Mouse (Mus musculus) forebrain, embryonic 11.5 days (tissue): ENCODE measurements at regions not wholly inside any gene's neighbourhood (a gene's known extent, or its start where the extent isn't known, plus 50 kb on each side); places are given as distances from the start of the nearest gene placed in this dataset.

Experiments used
- ATAC-seq: fragments of 200-750 bp; cut with Nextera tagmentation; replicated peaks from 2 replicates; pipeline ENCODE4 v1.8.0; 2017; ENCODE audit warnings: moderate TSS enrichment; ENCODE audit not compliant: low FRiP score
- DNase-seq: peaks from one replicate; pipeline ENCODE4 v3.0.0-alpha.2; 2017; ENCODE audit warnings: low spot score
- H3K27ac ChIP-seq: fragments of 300-500 bp; sonication (generic); 2 replicates; pipeline ENCODE4 v1.5.1; 2014; ENCODE audit warnings: low read depth, low read length
- H3K27me3 ChIP-seq: fragments of 300-500 bp; sonication (generic); 2 replicates; pipeline ENCODE4 v1.6.1; 2014; ENCODE audit warnings: mild to moderate bottlenecking, low read length, mixed read lengths; ENCODE audit not compliant: control insufficient read depth, insufficient read depth
- H3K36me3 ChIP-seq: fragments of 300-500 bp; sonication (generic); 2 replicates; pipeline ENCODE4 v1.6.1; 2014; ENCODE audit warnings: mild to moderate bottlenecking, low read length, moderate library complexity, mixed read lengths; ENCODE audit not compliant: control insufficient read depth, insufficient read depth
- H3K4me1 ChIP-seq: fragments of 300-500 bp; sonication (generic); replicated peaks from 2 replicates; pipeline ENCODE4 v1.6.1; 2014; ENCODE audit warnings: low read length, mixed read lengths; ENCODE audit not compliant: control insufficient read depth, insufficient read depth
- H3K4me2 ChIP-seq: fragments of 300-500 bp; sonication (generic); 2 replicates; pipeline ENCODE4 v1.6.1; 2014; ENCODE audit warnings: low read depth, mild to moderate bottlenecking, low read length, moderate library complexity, mixed read lengths; ENCODE audit not compliant: severe bottlenecking
- H3K4me3 ChIP-seq: fragments of 300-500 bp; sonication (generic); 2 replicates; pipeline ENCODE4 v1.5.1; 2014; ENCODE audit warnings: low read depth, low read length
- H3K9ac ChIP-seq: fragments of 300-500 bp; sonication (generic); 2 replicates; pipeline ENCODE4 v1.6.1; 2014; ENCODE audit warnings: low read length
- H3K9me3 ChIP-seq: fragments of 300-500 bp; sonication (generic); 2 replicates; pipeline ENCODE4 v1.6.1; 2016; ENCODE audit warnings: low read length, mixed read lengths; ENCODE audit not compliant: control insufficient read depth
- WGBS: fragments of 180-500 bp; shearing (Covaris S2); extraction: QIAGEN DNeasy Blood & Tissue Kit; methylation state at CpG from one replicate; pipeline ENCODE4 v1.1.7; 2014; 5-methylcytosine and 5-hydroxymethylcytosine counted together

- H3K4me1 ChIP-seq = no peaks in the 10 kb centered on the region
- no peak for ATAC-seq
- H3K4me3 ChIP-seq = no peak overlapping the region
- no peaks in the 10 kb centered on the region for H3K36me3 ChIP-seq
- H3K4me2 ChIP-seq = no peak overlapping the region
- H3K27ac ChIP-seq = no peak overlapping the region
- H3K9ac ChIP-seq = no peak overlapping the region
- H3K27me3 ChIP-seq = no peaks in the 10 kb centered on the region
- H3K9me3 ChIP-seq = no peaks in the 10 kb centered on the region
- WGBS = 75% methylated on average over 1 of the region's 1 CpGs
- DNase-seq = no peak
Observed at GRCm38 (mm10) chr4:95304006-95304405, 252.0 kb upstream of the Jun start.

GRCm38 (mm10) chr4:95307134-95307533, 250.2 kb upstream of the Fggy start:
- WGBS = 85% methylated on average over 2 of the region's 2 CpGs
- no peak for DNase-seq
- no peaks in the 10 kb centered on the region for H3K27me3 ChIP-seq
- H3K27ac ChIP-seq = no peak overlapping the region
- no peak overlapping the region for H3K4me3 ChIP-seq
- H3K4me1 ChIP-seq = no peaks in the 10 kb centered on the region
- no peak overlapping the region for H3K4me2 ChIP-seq
- H3K36me3 ChIP-seq = no peaks in the 10 kb centered on the region
- no peaks in the 10 kb centered on the region for H3K9me3 ChIP-seq
- H3K9ac ChIP-seq = no peak overlapping the region
- no peak for ATAC-seq

GRCm38 (mm10) chr4:95308469-95308895, 248.8 kb upstream of the Fggy start:
- Histone ChIP-seq H3K27ac (no peak overlapping the region), H3K27me3 (no peaks in the 10 kb centered on the region), H3K9me3 (no peaks in the 10 kb centered on the region), H3K4me2 (no peak overlapping the region), H3K4me3 (no peak overlapping the region), H3K4me1 (no peaks in the 10 kb centered on the region), H3K36me3 (no peaks in the 10 kb centered on the region), H3K9ac (no peak overlapping the region)
- no peak for ATAC-seq
- WGBS = 80% methylated on average over 5 of the region's 5 CpGs
- DNase-seq = no peak

GRCm38 (mm10) chr4:95310410-95310809, 246.9 kb upstream of the Fggy start:
- 89% methylated on average over 6 of the region's 6 CpGs for WGBS
- DNase-seq (no peak), ATAC-seq (no peak)
- H3K9me3 ChIP-seq = no peaks in the 10 kb centered on the region
- no peak overlapping the region for H3K4me2 ChIP-seq
- H3K36me3 ChIP-seq = no peaks in the 10 kb centered on the region
- no peaks in the 10 kb centered on the region for H3K27me3 ChIP-seq
- no peaks in the 10 kb centered on the region for H3K4me1 ChIP-seq
- no peak overlapping the region for H3K9ac ChIP-seq
- no peak overlapping the region for H3K4me3 ChIP-seq
- no peak overlapping the region for H3K27ac ChIP-seq

- WGBS = 62% methylated on average over 3 of the region's 3 CpGs
- H3K4me1 ChIP-seq = peaks cover 2% of the 10 kb centered on the region; the same call in 1 of the 2 replicates
- H3K27me3 ChIP-seq = no peaks in the 10 kb centered on the region
- DNase-seq = peak; percentile 55
- ATAC-seq = peak; percentile 33; the same call in 1 of the 2 replicates
- H3K36me3 ChIP-seq = no peaks in the 10 kb centered on the region
- H3K27ac ChIP-seq = no peak overlapping the region
- H3K4me2 ChIP-seq = no peak overlapping the region
- no peaks in the 10 kb centered on the region for H3K9me3 ChIP-seq
- no peak overlapping the region for H3K9ac ChIP-seq
- H3K4me3 ChIP-seq = no peak overlapping the region
Observed at GRCm38 (mm10) chr4:95317821-95318290, 239.5 kb upstream of the Fggy start.

GRCm38 (mm10) chr4:95318561-95318960, 238.7 kb upstream of the Fggy start:
- 59% methylated on average over 1 of the region's 1 CpGs for WGBS
- H3K4me3 ChIP-seq = no peak overlapping the region
- no peak overlapping the region for H3K9ac ChIP-seq
- H3K36me3 ChIP-seq = no peaks in the 10 kb centered on the region
- no peak overlapping the region for H3K4me2 ChIP-seq
- peak; percentile 58; the same call in 1 of the 2 replicates for ATAC-seq
- H3K27me3 ChIP-seq = no peaks in the 10 kb centered on the region
- peaks cover 2% of the 10 kb centered on the region; the same call in 1 of the 2 replicates for H3K4me1 ChIP-seq
- H3K9me3 ChIP-seq = no peaks in the 10 kb centered on the region
- DNase-seq = no peak
- no peak overlapping the region for H3K27ac ChIP-seq

GRCm38 (mm10) chr4:95319036-95319435, 238.3 kb upstream of the Fggy start:
- no peak overlapping the region for H3K4me3 ChIP-seq
- peaks cover 2% of the 10 kb centered on the region; the same call in 1 of the 2 replicates for H3K4me1 ChIP-seq
- ATAC-seq (no peak), DNase-seq (no peak)
- H3K36me3 ChIP-seq = no peaks in the 10 kb centered on the region
- no peak overlapping the region for H3K27ac ChIP-seq
- no peak overlapping the region for H3K9ac ChIP-seq
- 62% methylated on average over 6 of the region's 6 CpGs for WGBS
- no peaks in the 10 kb centered on the region for H3K27me3 ChIP-seq
- no peaks in the 10 kb centered on the region for H3K9me3 ChIP-seq
- no peak overlapping the region for H3K4me2 ChIP-seq

- WGBS = 78% methylated on average over 1 of the region's 1 CpGs
- H3K4me2 ChIP-seq = no peak overlapping the region
- no peak overlapping the region for H3K4me3 ChIP-seq
- H3K27me3 ChIP-seq = no peaks in the 10 kb centered on the region
- DNase-seq (no peak), ATAC-seq (no peak)
- no peaks in the 10 kb centered on the region for H3K9me3 ChIP-seq
- H3K36me3 ChIP-seq = no peaks in the 10 kb centered on the region
- no peaks in the 10 kb centered on the region for H3K4me1 ChIP-seq
- H3K27ac ChIP-seq = no peak overlapping the region
- no peak overlapping the region for H3K9ac ChIP-seq
Observed at GRCm38 (mm10) chr4:95325861-95326260, 231.4 kb upstream of the Fggy start.

GRCm38 (mm10) chr4:95339822-95340221, 217.5 kb upstream of the Fggy start:
- ATAC-seq (no peak), DNase-seq (no peak)
- no peak overlapping the region for H3K4me3 ChIP-seq
- no peaks in the 10 kb centered on the region for H3K27me3 ChIP-seq
- no peak overlapping the region for H3K4me2 ChIP-seq
- H3K9me3 ChIP-seq = no peaks in the 10 kb centered on the region
- no peaks in the 10 kb centered on the region for H3K36me3 ChIP-seq
- WGBS = 86% methylated on average over 2 of the region's 2 CpGs
- H3K27ac ChIP-seq = no peak overlapping the region
- no peaks in the 10 kb centered on the region for H3K4me1 ChIP-seq
- H3K9ac ChIP-seq = no peak overlapping the region
